Mouse (Mus musculus): ENCODE measurements at regions not wholly inside any gene's neighbourhood (a gene's known extent, or its start where the extent isn't known, plus 50 kb on each side); places are given as distances from the start of the nearest gene placed in this dataset.
"Not testable (repeated sequence)": the region's sequence is repeated elsewhere in the genome, so short reads cannot be mapped to it uniquely, and the experiment has no call there.

GRCm38 (mm10) chr17:35758769-35759168, 54.3 kb upstream of the Ddr1 start:
- no peak for DNase-seq (ENCODE audit: low read depth, low spot score)

- no peak for DNase-seq (ENCODE audit: low read depth, low spot score)
Measured at GRCm38 (mm10) chr17:35759740-35760139, 55.3 kb upstream of the Ddr1 start.

DNA sequence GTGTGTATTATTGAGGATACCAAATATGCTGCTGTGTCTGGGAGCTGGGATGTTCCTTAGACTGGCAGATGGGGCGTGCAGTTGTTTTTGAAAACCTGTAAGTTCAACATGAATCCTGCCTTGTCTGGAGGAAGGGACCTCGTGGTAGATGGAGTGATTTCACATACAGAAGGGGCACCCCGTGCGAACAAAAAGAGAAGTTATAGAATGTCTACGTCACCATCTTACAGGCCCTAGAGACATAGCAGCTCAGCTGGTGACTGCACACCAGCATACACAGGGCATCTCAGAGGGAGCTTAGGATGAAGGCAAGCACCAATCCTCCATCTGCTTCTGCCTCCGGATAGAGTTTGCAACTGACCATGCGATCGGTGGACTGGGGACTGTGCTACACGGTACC, 58.2 kb upstream of the Ddr1 start:
- no peak for DNase-seq (ENCODE audit: low read depth, low spot score)

- no peak for DNase-seq (ENCODE audit: low read depth, low spot score)
Measured at GRCm38 (mm10) chr17:35763101-35763500, 58.4 kb upstream of the Ier3 start.

DNA sequence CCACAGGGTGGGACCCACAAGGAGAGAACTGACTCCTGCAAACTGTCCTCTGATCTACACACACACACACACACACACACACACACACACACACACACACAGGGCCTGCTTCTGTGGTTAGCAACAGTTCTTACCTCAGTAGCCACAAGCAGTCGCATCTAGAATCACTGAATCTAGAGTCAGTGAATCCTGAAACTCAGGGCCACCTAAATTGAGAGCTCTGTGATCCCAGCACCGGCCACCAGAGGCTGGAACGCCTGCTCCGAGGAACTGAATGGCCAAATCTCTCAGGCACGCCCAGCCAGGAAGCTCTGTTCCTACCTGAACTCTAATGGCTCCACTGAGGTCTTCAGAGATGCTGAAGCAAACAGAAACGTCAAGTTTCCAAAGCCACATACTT, 57.6 kb upstream of the Ier3 start:
- peak; percentile 83 for DNase-seq (ENCODE audit: low read depth, low spot score)

DNA sequence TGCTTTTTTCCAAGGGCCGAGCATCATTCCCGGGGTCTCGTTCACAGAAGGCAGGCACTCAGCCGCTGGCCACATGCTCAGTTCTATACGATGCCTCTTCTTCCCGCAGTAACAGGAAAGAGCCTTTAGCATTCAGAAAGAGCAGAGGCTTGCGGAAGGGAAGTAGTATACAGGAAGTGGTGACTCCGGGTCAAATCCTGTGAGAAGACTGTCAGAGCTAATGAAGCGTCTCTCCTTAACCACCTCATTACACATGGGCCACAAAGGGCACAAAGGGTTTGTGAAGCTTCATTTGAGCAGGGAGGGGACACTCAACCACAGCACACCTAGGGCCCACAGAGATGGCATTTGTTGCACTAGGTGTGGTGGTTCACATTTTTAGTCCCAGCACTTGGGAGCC, 55.1 kb upstream of the Ier3 start:
- DNase-seq (ENCODE audit: low read depth, low spot score), result no peak

- no peak for DNase-seq (ENCODE audit: low read depth, low spot score)
Measured at GRCm38 (mm10) chr17:35769175-35769960, 52.1 kb upstream of the Ier3 start.

GRCm38 (mm10) chr17:35769961-35770276, 51.6 kb upstream of the Ier3 start:
- DNase-seq (ENCODE audit: low read depth, low spot score), result not testable (repeated sequence)

DNA sequence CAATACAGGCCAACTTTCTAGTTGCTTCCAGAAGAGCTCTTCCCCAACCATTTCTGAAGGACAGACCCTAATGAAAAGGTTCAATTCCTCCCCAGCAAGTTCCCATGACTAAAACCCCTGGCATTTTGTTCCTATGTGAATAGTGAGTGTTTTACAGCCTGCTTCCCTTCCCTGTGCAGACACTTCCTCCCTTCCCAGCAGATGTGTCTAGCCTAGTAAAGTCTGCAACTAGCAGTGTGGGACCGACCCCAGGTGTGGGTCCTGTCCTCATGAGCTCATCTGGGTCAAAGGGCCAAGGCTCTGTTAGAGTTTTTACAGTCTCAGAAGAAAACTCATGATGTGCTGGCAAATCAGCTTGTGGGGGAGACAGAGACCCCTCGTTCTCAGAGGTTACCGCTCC, 50.9 kb upstream of the Ier3 start:
- DNase-seq (ENCODE audit: low read depth, low spot score), result no peak

- no peak for DNase-seq (ENCODE audit: low read depth, low spot score)
Measured at GRCm38 (mm10) chr17:35771656-35772405, 49.7 kb upstream of the Ier3 start.

Data from ZHBTc4 (cell line).